Mouse (Mus musculus): ENCODE results near the gene Olfr617. TPM values are rescaled to one million over a fixed set of nuclear protein-coding genes. Genes with fewer than 3 reads are reported as not detected.

Gene Olfr617
- polyA plus RNA-seq (2014; fragmentation: Illumina TruSeq; extraction: RNeasy Lipid Tissue Mini Kit (QIAGEN cat#74804); ENCODE audit: low read depth, low replicate concordance) = not detected

DNA sequence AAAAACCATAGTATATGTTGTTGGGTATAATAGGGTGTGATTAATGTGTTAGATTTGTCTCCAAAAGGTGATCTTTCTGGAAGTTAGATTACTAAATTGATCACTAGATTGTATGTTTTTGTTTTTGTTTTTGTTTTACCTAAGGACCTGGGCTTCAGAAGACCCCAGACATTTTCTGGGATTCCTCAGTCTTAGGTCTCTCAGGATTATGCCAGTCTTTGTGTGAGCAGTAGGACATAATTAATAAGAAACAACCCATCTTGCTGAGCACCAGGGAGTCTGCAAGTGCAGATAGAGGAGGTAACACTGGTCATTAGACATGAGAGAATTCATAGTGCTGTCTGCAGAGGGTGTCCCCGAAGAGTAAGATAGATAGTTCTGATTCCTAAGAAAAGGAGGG is at the start of gene Olfr617:
Olfr617 (plus strand) TSS at position 301 of the 400 bp plus-strand sequence.

DNA sequence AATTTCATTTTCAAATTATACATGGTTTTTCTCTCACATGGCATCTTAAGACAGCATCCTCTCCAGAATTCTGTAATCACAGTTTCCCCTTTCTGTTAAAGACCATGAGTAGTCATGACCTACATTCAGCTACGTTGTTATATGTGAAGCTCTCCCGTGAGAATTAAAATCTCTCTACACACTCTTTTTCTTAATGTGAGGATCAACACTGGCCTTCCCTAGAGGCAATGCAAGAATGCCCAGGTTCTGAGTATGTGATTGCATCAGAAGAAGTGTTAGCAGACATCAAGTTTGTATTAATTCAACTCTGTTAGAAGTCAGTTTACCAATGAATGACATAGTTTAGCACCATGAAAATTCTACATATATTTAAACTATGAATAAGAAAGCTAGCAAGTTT is 30.2 kb upstream of the Olfr617 start, which contains the start of gene Olfr612:
Olfr612 (minus strand) TSS at position 101 of the 400 bp plus-strand sequence.

GRCm38 (mm10) chr7:103547774-103548173 is 25.1 kb upstream of the Olfr617 start, which contains the start of gene Olfr613:
Olfr613 (plus strand) TSS chr7:103548074.

GRCm38 (mm10) chr7:103555779-103556178 is 17.1 kb upstream of the Olfr617 start, which contains the start of gene Olfr615:
Olfr615 (plus strand) TSS chr7:103556079.

GRCm38 (mm10) chr7:103569043-103569442 is 3.8 kb upstream of the Olfr617 start, which contains the start of gene Olfr616:
Olfr616 (minus strand) TSS chr7:103569143.

DNA sequence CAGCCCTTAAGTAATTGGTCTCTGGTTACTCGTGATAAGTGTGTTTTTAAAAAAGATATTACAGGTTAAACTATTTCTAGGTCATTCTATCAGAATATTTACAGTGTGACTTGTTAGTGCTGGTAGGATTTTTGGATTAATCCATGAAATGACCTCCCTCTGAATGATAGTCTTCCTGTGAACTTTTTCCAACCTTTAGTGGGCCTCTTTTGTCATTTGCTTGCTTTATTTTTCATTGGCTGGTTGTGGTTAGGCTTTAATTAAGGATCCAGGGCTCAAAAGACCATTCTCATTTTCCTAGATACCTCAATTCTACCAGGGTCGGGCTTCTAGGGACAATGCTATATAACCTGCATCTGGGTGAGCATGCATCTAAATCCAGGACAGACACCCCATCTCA is 16.9 kb downstream of the Olfr617 start, which contains the start of gene Olfr618:
Olfr618 (plus strand) TSS at position 301 of the 400 bp plus-strand sequence.

GRCm38 (mm10) chr7:103600275-103600674 is 27.4 kb downstream of the Olfr617 start, which contains the start of gene Olfr619:
Olfr619 (plus strand) TSS chr7:103600575.

DNA sequence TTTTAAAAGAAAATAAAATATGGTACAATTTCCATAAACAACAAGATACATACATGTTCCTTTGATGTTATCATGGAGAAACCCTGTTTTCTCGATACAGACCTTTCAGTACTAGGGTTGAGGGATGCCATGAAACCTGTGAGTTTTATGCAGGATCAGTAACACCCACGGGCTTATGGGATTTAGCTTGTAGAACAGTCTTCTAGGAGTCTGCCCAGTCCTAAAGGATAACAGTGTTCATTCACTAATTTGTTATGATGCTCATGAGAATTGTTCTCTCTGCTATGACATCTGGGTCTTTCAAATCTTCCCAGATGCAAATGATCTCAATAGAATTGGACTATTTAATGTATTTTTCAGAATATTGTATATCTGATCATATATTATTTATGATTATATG is 39.6 kb downstream of the Olfr617 start, which contains the start of gene Olfr620:
Olfr620 (minus strand) TSS at position 101 of the 400 bp plus-strand sequence.

Other genes with a start within 250 kb of the Olfr617 start
- not detected for gene Olfr598, start 249.5 kb upstream of the Olfr617 start, polyA plus RNA-seq (2014; fragmentation: Illumina TruSeq; extraction: RNeasy Lipid Tissue Mini Kit (QIAGEN cat#74804); ENCODE audit: low read depth, low replicate concordance)
- not detected for gene Olfr599, start 237.1 kb upstream of the Olfr617 start, polyA plus RNA-seq (2014; fragmentation: Illumina TruSeq; extraction: RNeasy Lipid Tissue Mini Kit (QIAGEN cat#74804); ENCODE audit: low read depth, low replicate concordance)
- not detected for gene Olfr600, start 223.4 kb upstream of the Olfr617 start, polyA plus RNA-seq (2014; fragmentation: Illumina TruSeq; extraction: RNeasy Lipid Tissue Mini Kit (QIAGEN cat#74804); ENCODE audit: low read depth, low replicate concordance)
- not detected for gene Olfr601, start 210.4 kb upstream of the Olfr617 start, polyA plus RNA-seq (2014; fragmentation: Illumina TruSeq; extraction: RNeasy Lipid Tissue Mini Kit (QIAGEN cat#74804); ENCODE audit: low read depth, low replicate concordance)
- gene Olfr603, start 186.9 kb upstream of the Olfr617 start, polyA plus RNA-seq (2014; fragmentation: Illumina TruSeq; extraction: RNeasy Lipid Tissue Mini Kit (QIAGEN cat#74804); ENCODE audit: low read depth, low replicate concordance) = not detected
- gene Usp17lc, start 158.0 kb upstream of the Olfr617 start, polyA plus RNA-seq (2014; fragmentation: Illumina TruSeq; extraction: RNeasy Lipid Tissue Mini Kit (QIAGEN cat#74804); ENCODE audit: low read depth, low replicate concordance) = not detected
- gene Olfr605, start 127.6 kb upstream of the Olfr617 start, polyA plus RNA-seq (2014; fragmentation: Illumina TruSeq; extraction: RNeasy Lipid Tissue Mini Kit (QIAGEN cat#74804); ENCODE audit: low read depth, low replicate concordance) = not detected
- not detected for gene Olfr606, start 124.0 kb upstream of the Olfr617 start, polyA plus RNA-seq (2014; fragmentation: Illumina TruSeq; extraction: RNeasy Lipid Tissue Mini Kit (QIAGEN cat#74804); ENCODE audit: low read depth, low replicate concordance)
- gene Olfr607, start 108.9 kb upstream of the Olfr617 start, polyA plus RNA-seq (2014; fragmentation: Illumina TruSeq; extraction: RNeasy Lipid Tissue Mini Kit (QIAGEN cat#74804); ENCODE audit: low read depth, low replicate concordance) = not detected
- not detected for gene Olfr608, start 103.2 kb upstream of the Olfr617 start, polyA plus RNA-seq (2014; fragmentation: Illumina TruSeq; extraction: RNeasy Lipid Tissue Mini Kit (QIAGEN cat#74804); ENCODE audit: low read depth, low replicate concordance)
- gene Olfr609, start 75.0 kb upstream of the Olfr617 start, polyA plus RNA-seq (2014; fragmentation: Illumina TruSeq; extraction: RNeasy Lipid Tissue Mini Kit (QIAGEN cat#74804); ENCODE audit: low read depth, low replicate concordance) = not detected
- not detected for gene Olfr610, start 60.9 kb upstream of the Olfr617 start, polyA plus RNA-seq (2014; fragmentation: Illumina TruSeq; extraction: RNeasy Lipid Tissue Mini Kit (QIAGEN cat#74804); ENCODE audit: low read depth, low replicate concordance)
- gene Olfr611, start 52.2 kb upstream of the Olfr617 start, polyA plus RNA-seq (2014; fragmentation: Illumina TruSeq; extraction: RNeasy Lipid Tissue Mini Kit (QIAGEN cat#74804); ENCODE audit: low read depth, low replicate concordance) = not detected
- not detected for gene Olfr612, start 30.3 kb upstream of the Olfr617 start, polyA plus RNA-seq (2014; fragmentation: Illumina TruSeq; extraction: RNeasy Lipid Tissue Mini Kit (QIAGEN cat#74804); ENCODE audit: low read depth, low replicate concordance)
- gene Olfr613, start 25.0 kb upstream of the Olfr617 start, polyA plus RNA-seq (2014; fragmentation: Illumina TruSeq; extraction: RNeasy Lipid Tissue Mini Kit (QIAGEN cat#74804); ENCODE audit: low read depth, low replicate concordance) = not detected
- gene Olfr615, start 17.0 kb upstream of the Olfr617 start, polyA plus RNA-seq (2014; fragmentation: Illumina TruSeq; extraction: RNeasy Lipid Tissue Mini Kit (QIAGEN cat#74804); ENCODE audit: low read depth, low replicate concordance) = not detected
- gene Olfr616, start 3.9 kb upstream of the Olfr617 start, polyA plus RNA-seq (2014; fragmentation: Illumina TruSeq; extraction: RNeasy Lipid Tissue Mini Kit (QIAGEN cat#74804); ENCODE audit: low read depth, low replicate concordance) = not detected
- gene Olfr618, start 17.0 kb downstream of the Olfr617 start, polyA plus RNA-seq (2014; fragmentation: Illumina TruSeq; extraction: RNeasy Lipid Tissue Mini Kit (QIAGEN cat#74804); ENCODE audit: low read depth, low replicate concordance) = not detected
- not detected for gene Olfr619, start 27.5 kb downstream of the Olfr617 start, polyA plus RNA-seq (2014; fragmentation: Illumina TruSeq; extraction: RNeasy Lipid Tissue Mini Kit (QIAGEN cat#74804); ENCODE audit: low read depth, low replicate concordance)
- gene Olfr620, start 39.5 kb downstream of the Olfr617 start, polyA plus RNA-seq (2014; fragmentation: Illumina TruSeq; extraction: RNeasy Lipid Tissue Mini Kit (QIAGEN cat#74804); ENCODE audit: low read depth, low replicate concordance) = not detected
- not detected for gene Olfr622, start 69.6 kb downstream of the Olfr617 start, polyA plus RNA-seq (2014; fragmentation: Illumina TruSeq; extraction: RNeasy Lipid Tissue Mini Kit (QIAGEN cat#74804); ENCODE audit: low read depth, low replicate concordance)
- not detected for gene Olfr623, start 90.6 kb downstream of the Olfr617 start, polyA plus RNA-seq (2014; fragmentation: Illumina TruSeq; extraction: RNeasy Lipid Tissue Mini Kit (QIAGEN cat#74804); ENCODE audit: low read depth, low replicate concordance)
- 0.11 TPM for gene Olfr624, start 98.1 kb downstream of the Olfr617 start, polyA plus RNA-seq (2014; fragmentation: Illumina TruSeq; extraction: RNeasy Lipid Tissue Mini Kit (QIAGEN cat#74804); ENCODE audit: low read depth, low replicate concordance)
- not detected for gene Olfr625-ps1, start 109.7 kb downstream of the Olfr617 start, polyA plus RNA-seq (2014; fragmentation: Illumina TruSeq; extraction: RNeasy Lipid Tissue Mini Kit (QIAGEN cat#74804); ENCODE audit: low read depth, low replicate concordance)
- not detected for gene Olfr243, start 141.6 kb downstream of the Olfr617 start, polyA plus RNA-seq (2014; fragmentation: Illumina TruSeq; extraction: RNeasy Lipid Tissue Mini Kit (QIAGEN cat#74804); ENCODE audit: low read depth, low replicate concordance)
- gene Olfr628, start 157.3 kb downstream of the Olfr617 start, polyA plus RNA-seq (2014; fragmentation: Illumina TruSeq; extraction: RNeasy Lipid Tissue Mini Kit (QIAGEN cat#74804); ENCODE audit: low read depth, low replicate concordance) = not detected
- gene Olfr629, start 171.9 kb downstream of the Olfr617 start, polyA plus RNA-seq (2014; fragmentation: Illumina TruSeq; extraction: RNeasy Lipid Tissue Mini Kit (QIAGEN cat#74804); ENCODE audit: low read depth, low replicate concordance) = not detected
- gene Olfr630, start 184.3 kb downstream of the Olfr617 start, polyA plus RNA-seq (2014; fragmentation: Illumina TruSeq; extraction: RNeasy Lipid Tissue Mini Kit (QIAGEN cat#74804); ENCODE audit: low read depth, low replicate concordance) = not detected
- gene Olfr69, start 198.5 kb downstream of the Olfr617 start, polyA plus RNA-seq (2014; fragmentation: Illumina TruSeq; extraction: RNeasy Lipid Tissue Mini Kit (QIAGEN cat#74804); ENCODE audit: low read depth, low replicate concordance) = not detected
- not detected for gene Olfr68, start 206.6 kb downstream of the Olfr617 start, polyA plus RNA-seq (2014; fragmentation: Illumina TruSeq; extraction: RNeasy Lipid Tissue Mini Kit (QIAGEN cat#74804); ENCODE audit: low read depth, low replicate concordance)
- not detected for gene Olfr67, start 218.8 kb downstream of the Olfr617 start, polyA plus RNA-seq (2014; fragmentation: Illumina TruSeq; extraction: RNeasy Lipid Tissue Mini Kit (QIAGEN cat#74804); ENCODE audit: low read depth, low replicate concordance)
- gene Hbb-bt, start 240.9 kb downstream of the Olfr617 start, polyA plus RNA-seq (2014; fragmentation: Illumina TruSeq; extraction: RNeasy Lipid Tissue Mini Kit (QIAGEN cat#74804); ENCODE audit: low read depth, low replicate concordance) = 353 TPM

All from adipose tissue, adult 10 weeks (tissue).